Mouse (Mus musculus): ENCODE data around the gene Dnm3. TPM values are rescaled to one million over a fixed set of nuclear protein-coding genes. Genes with fewer than 3 reads are reported as not detected.

The Dnm3 gene
- polyA plus RNA-seq, 1 experiment from 2014 or later = 71.6 TPM

GRCm38 (mm10) chr1:161991846-161992245, 486.0 kb downstream of the Dnm3 start:
- DNase-seq (ENCODE audit: low spot score) = no peak
- Histone ChIP-seq H3K27me3 (ENCODE audit: control insufficient read depth, insufficient read depth, low read length) (no peaks in the 10 kb centered on the region), H3K9me3 (ENCODE audit: control insufficient read depth, low read length) (no peaks in the 10 kb centered on the region), H3K4me2 (replicated peaks) (no peak overlapping the region), H3K36me3 (replicated peaks; ENCODE audit: control insufficient read depth, insufficient read depth) (no peaks in the 10 kb centered on the region), H3K9ac (no peak overlapping the region), H3K27ac (no peak overlapping the region), H3K4me1 (replicated peaks; ENCODE audit: control insufficient read depth, insufficient read depth, low read length) (no peaks in the 10 kb centered on the region), H3K4me3 (replicated peaks; ENCODE audit: low read length) (no peak overlapping the region)
- no peak for ATAC-seq (ENCODE audit: low FRiP score)
- WGBS = 93% methylated on average over 11 of the region's 11 CpGs

GRCm38 (mm10) chr1:161990684-161991578, 486.9 kb downstream of the Dnm3 start:
- ATAC-seq (ENCODE audit: low FRiP score) (no peak), DNase-seq (ENCODE audit: low spot score) (no peak)
- H3K27me3 ChIP-seq (ENCODE audit: control insufficient read depth, insufficient read depth, low read length) = no peaks in the 10 kb centered on the region
- WGBS = 64% methylated on average over 10 of the region's 10 CpGs
- H3K9ac ChIP-seq = no peak overlapping the region
- H3K4me1 ChIP-seq (replicated peaks; ENCODE audit: control insufficient read depth, insufficient read depth, low read length) = no peaks in the 10 kb centered on the region
- no peak overlapping the region for H3K4me2 ChIP-seq (replicated peaks)
- no peaks in the 10 kb centered on the region for H3K36me3 ChIP-seq (replicated peaks; ENCODE audit: control insufficient read depth, insufficient read depth)
- no peak overlapping the region for H3K27ac ChIP-seq
- H3K4me3 ChIP-seq (replicated peaks; ENCODE audit: low read length) = no peak overlapping the region
- no peaks in the 10 kb centered on the region for H3K9me3 ChIP-seq (ENCODE audit: control insufficient read depth, low read length)

DNA sequence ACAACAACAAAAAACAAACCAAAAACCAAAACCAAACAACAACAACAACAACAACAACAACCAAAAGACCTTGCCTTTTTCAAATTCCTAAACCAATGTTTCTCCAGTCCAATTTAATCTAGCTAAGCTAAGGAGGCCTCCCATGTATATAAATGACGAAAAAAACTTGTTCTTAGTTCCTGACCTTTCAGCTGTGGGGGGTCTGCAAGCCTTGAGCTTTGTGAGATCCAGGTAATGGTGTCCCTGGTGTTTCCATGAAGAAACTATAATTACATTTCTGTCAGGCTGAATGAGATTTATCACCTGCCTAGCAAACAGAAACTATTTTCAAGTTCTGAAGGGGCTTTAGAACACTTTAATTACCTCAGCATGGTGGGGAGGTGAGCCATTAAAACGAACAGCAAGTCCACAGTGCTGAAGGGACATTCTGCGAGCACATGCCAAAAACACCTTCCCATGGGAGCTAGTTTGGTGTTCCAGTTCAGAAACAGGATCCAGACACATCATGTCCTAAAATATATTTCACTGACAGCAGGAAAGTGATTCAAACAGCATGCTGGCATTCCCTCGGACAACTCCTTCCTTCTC, 493.8 kb downstream of the Dnm3 start:
- DNase-seq (ENCODE audit: low spot score) = no peak
- no peak for ATAC-seq (ENCODE audit: low FRiP score)
- no peaks in the 10 kb centered on the region for H3K4me1 ChIP-seq (replicated peaks; ENCODE audit: control insufficient read depth, insufficient read depth, low read length)
- H3K27me3 ChIP-seq (ENCODE audit: control insufficient read depth, insufficient read depth, low read length) = no peaks in the 10 kb centered on the region
- no peak overlapping the region for H3K27ac ChIP-seq
- no peak overlapping the region for H3K4me3 ChIP-seq (replicated peaks; ENCODE audit: low read length)
- WGBS = 39% methylated on average over 4 of the region's 4 CpGs
- no peaks in the 10 kb centered on the region for H3K9me3 ChIP-seq (ENCODE audit: control insufficient read depth, low read length)
- no peak overlapping the region for H3K4me2 ChIP-seq (replicated peaks)
- H3K9ac ChIP-seq = no peak overlapping the region
- no peaks in the 10 kb centered on the region for H3K36me3 ChIP-seq (replicated peaks; ENCODE audit: control insufficient read depth, insufficient read depth)

DNA sequence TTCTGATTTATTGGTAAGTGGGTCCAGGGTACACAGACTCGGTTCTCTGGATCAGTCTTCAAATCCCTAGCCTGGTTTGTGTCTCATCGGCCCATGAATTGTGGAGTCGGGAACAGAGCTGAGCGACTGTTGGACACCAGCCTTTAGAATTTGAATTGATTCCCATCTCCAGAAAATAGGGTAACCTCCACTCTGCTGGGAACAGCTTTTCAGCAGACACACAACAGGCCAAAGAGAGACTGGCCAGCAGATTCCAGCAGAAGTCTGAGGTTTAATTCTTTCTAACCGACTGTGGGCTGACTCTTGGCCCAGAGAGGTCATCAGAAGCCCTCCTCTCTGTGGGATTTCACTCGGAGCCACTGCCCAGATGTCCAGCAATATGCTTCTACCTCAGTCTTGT, 494.4 kb downstream of the Dnm3 start:
- Histone ChIP-seq H3K4me3 (replicated peaks; ENCODE audit: low read length) (no peak overlapping the region), H3K27me3 (ENCODE audit: control insufficient read depth, insufficient read depth, low read length) (no peaks in the 10 kb centered on the region), H3K9me3 (ENCODE audit: control insufficient read depth, low read length) (no peaks in the 10 kb centered on the region), H3K9ac (no peak overlapping the region), H3K36me3 (replicated peaks; ENCODE audit: control insufficient read depth, insufficient read depth) (no peaks in the 10 kb centered on the region), H3K4me1 (replicated peaks; ENCODE audit: control insufficient read depth, insufficient read depth, low read length) (no peaks in the 10 kb centered on the region), H3K27ac (peak overlapping the region; percentile 38; the same call in 1 of the 2 replicates), H3K4me2 (replicated peaks) (no peak overlapping the region)
- WGBS = 69% methylated on average over 6 of the region's 6 CpGs
- DNase-seq (ENCODE audit: low spot score) (no peak), ATAC-seq (ENCODE audit: low FRiP score) (no peak)

GRCm38 (mm10) chr1:161980626-161981298, 497.1 kb downstream of the Dnm3 start:
- H3K4me2 ChIP-seq (replicated peaks) = no peak overlapping the region
- no peak overlapping the region for H3K4me3 ChIP-seq (replicated peaks; ENCODE audit: low read length)
- no peak overlapping the region for H3K9ac ChIP-seq
- H3K36me3 ChIP-seq (replicated peaks; ENCODE audit: control insufficient read depth, insufficient read depth) = no peaks in the 10 kb centered on the region
- no peak overlapping the region for H3K27ac ChIP-seq
- WGBS = 88% methylated on average over 9 of the region's 9 CpGs
- H3K27me3 ChIP-seq (ENCODE audit: control insufficient read depth, insufficient read depth, low read length) = no peaks in the 10 kb centered on the region
- H3K9me3 ChIP-seq (ENCODE audit: control insufficient read depth, low read length) = no peaks in the 10 kb centered on the region
- DNase-seq (ENCODE audit: low spot score) = no peak
- H3K4me1 ChIP-seq (replicated peaks; ENCODE audit: control insufficient read depth, insufficient read depth, low read length) = no peaks in the 10 kb centered on the region
- no peak for ATAC-seq (ENCODE audit: low FRiP score)

DNA sequence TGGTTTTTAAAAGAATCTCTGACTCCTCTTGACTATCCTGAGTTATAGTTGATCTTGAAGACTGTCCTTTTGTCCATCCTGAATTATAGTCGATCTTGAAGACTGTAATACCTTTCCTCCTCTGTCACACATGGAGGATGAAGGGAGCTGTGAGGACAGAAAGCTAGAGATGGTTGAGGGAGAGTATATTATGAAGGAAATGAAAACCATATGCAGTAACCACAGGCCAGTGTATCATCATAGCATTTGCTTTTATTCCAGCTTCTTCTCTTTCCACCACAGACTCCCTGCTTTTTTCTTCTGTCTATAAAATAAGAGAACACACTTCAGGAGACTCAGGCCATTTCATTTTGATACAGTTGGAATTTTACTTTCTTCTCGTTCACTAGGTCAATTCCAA, 497.8 kb downstream of the Dnm3 start:
- no peaks in the 10 kb centered on the region for H3K4me1 ChIP-seq (replicated peaks; ENCODE audit: control insufficient read depth, insufficient read depth, low read length)
- WGBS = 88% methylated on average over 2 of the region's 2 CpGs
- no peak for ATAC-seq (ENCODE audit: low FRiP score)
- H3K4me2 ChIP-seq (replicated peaks) = no peak overlapping the region
- no peaks in the 10 kb centered on the region for H3K27me3 ChIP-seq (ENCODE audit: control insufficient read depth, insufficient read depth, low read length)
- no peak overlapping the region for H3K4me3 ChIP-seq (replicated peaks; ENCODE audit: low read length)
- no peak overlapping the region for H3K27ac ChIP-seq
- H3K9me3 ChIP-seq (ENCODE audit: control insufficient read depth, low read length) = no peaks in the 10 kb centered on the region
- no peak for DNase-seq (ENCODE audit: low spot score)
- H3K36me3 ChIP-seq (replicated peaks; ENCODE audit: control insufficient read depth, insufficient read depth) = no peaks in the 10 kb centered on the region
- no peak overlapping the region for H3K9ac ChIP-seq

GRCm38 (mm10) chr1:161979536-161979935, 498.3 kb downstream of the Dnm3 start, which contains the start of gene 4930558K02Rik:
Gene 4930558K02Rik, minus strand, starts transcription at chr1:161979636.
- DNase-seq (ENCODE audit: low spot score) (no peak), ATAC-seq (ENCODE audit: low FRiP score) (no peak)
- Histone ChIP-seq H3K4me3 (replicated peaks; ENCODE audit: low read length) (no peak within 1 kb of the TSS), H3K4me1 (replicated peaks; ENCODE audit: control insufficient read depth, insufficient read depth, low read length) (no peaks in the 10 kb centered on the region), H3K27ac (no peak within 1 kb of the TSS), H3K9ac (no peak within 1 kb of the TSS), H3K4me2 (replicated peaks) (no peak within 1 kb of the TSS), H3K9me3 (ENCODE audit: control insufficient read depth, low read length) (no peaks in the 10 kb centered on the region), H3K27me3 (ENCODE audit: control insufficient read depth, insufficient read depth, low read length) (no peaks in the 10 kb centered on the region), H3K36me3 (replicated peaks; ENCODE audit: control insufficient read depth, insufficient read depth) (no peaks in the 10 kb centered on the region)
- WGBS = 71% methylated on average over 1 of the region's 1 CpGs

- WGBS = 92% methylated on average over 5 of the region's 5 CpGs
- Histone ChIP-seq H3K9me3 (ENCODE audit: control insufficient read depth, low read length) (no peaks in the 10 kb centered on the region), H3K4me2 (replicated peaks) (no peak overlapping the region), H3K27me3 (ENCODE audit: control insufficient read depth, insufficient read depth, low read length) (no peaks in the 10 kb centered on the region), H3K36me3 (replicated peaks; ENCODE audit: control insufficient read depth, insufficient read depth) (no peaks in the 10 kb centered on the region), H3K4me3 (replicated peaks; ENCODE audit: low read length) (no peak overlapping the region), H3K9ac (no peak overlapping the region), H3K4me1 (replicated peaks; ENCODE audit: control insufficient read depth, insufficient read depth, low read length) (no peaks in the 10 kb centered on the region), H3K27ac (no peak overlapping the region)
- no peak for DNase-seq (ENCODE audit: low spot score)
- ATAC-seq (ENCODE audit: low FRiP score) = no peak
Measured at GRCm38 (mm10) chr1:161978173-161978700, 499.6 kb downstream of the Dnm3 start.

GRCm38 (mm10) chr1:161977331-161977730, 500.5 kb downstream of the Dnm3 start:
- no peaks in the 10 kb centered on the region for H3K4me1 ChIP-seq (replicated peaks; ENCODE audit: control insufficient read depth, insufficient read depth, low read length)
- 73% methylated on average over 4 of the region's 4 CpGs for WGBS
- no peaks in the 10 kb centered on the region for H3K27me3 ChIP-seq (ENCODE audit: control insufficient read depth, insufficient read depth, low read length)
- no peak for DNase-seq (ENCODE audit: low spot score)
- no peak for ATAC-seq (ENCODE audit: low FRiP score)
- no peaks in the 10 kb centered on the region for H3K9me3 ChIP-seq (ENCODE audit: control insufficient read depth, low read length)
- H3K36me3 ChIP-seq (replicated peaks; ENCODE audit: control insufficient read depth, insufficient read depth) = no peaks in the 10 kb centered on the region
- H3K4me2 ChIP-seq (replicated peaks) = no peak overlapping the region
- no peak overlapping the region for H3K27ac ChIP-seq
- no peak overlapping the region for H3K4me3 ChIP-seq (replicated peaks; ENCODE audit: low read length)
- H3K9ac ChIP-seq = no peak overlapping the region
